Mouse (Mus musculus): ENCODE results near the gene Zzz3. TPM values are rescaled to one million over a fixed set of nuclear protein-coding genes. Genes with fewer than 3 reads are reported as not detected.

Zzz3 gene
- total RNA-seq, 2 experiments from 2014 or later: 29.3 to 30.8 TPM

- no peak for DNase-seq (ENCODE audit: low spot score in 2 of 2)
- intact Hi-C loops (cut with DNase I): no loop called here
Measured at GRCm38 (mm10) chr3:152482182-152482581, 86.9 kb downstream of the Zzz3 start.

- DNase-seq (ENCODE audit: low spot score in 2 of 2): no peak
- intact Hi-C loops (cut with DNase I): no loop called here
Measured at GRCm38 (mm10) chr3:152483800-152484199, 88.5 kb downstream of the Zzz3 start.

GRCm38 (mm10) chr3:152484206-152484605 lies 88.9 kb downstream of the Zzz3 start:
- intact Hi-C loops (cut with DNase I): no loop called here
- peak; percentile 35 to 51 for DNase-seq (ENCODE audit: low spot score in 2 of 2)

GRCm38 (mm10) chr3:152488964-152489363 lies 93.7 kb downstream of the Zzz3 start:
- intact Hi-C loops (cut with DNase I): no loop called here
- DNase-seq (ENCODE audit: low spot score in 2 of 2): no peak

- intact Hi-C loops (cut with DNase I): no loop called here
- no peak for DNase-seq (ENCODE audit: low spot score in 2 of 2)
Measured at GRCm38 (mm10) chr3:152490423-152490822, 95.2 kb downstream of the Zzz3 start.

GRCm38 (mm10) chr3:152492241-152492640 lies 97.0 kb downstream of the Zzz3 start:
- intact Hi-C loops (cut with DNase I): no loop called here
- no peak for DNase-seq (ENCODE audit: low spot score in 2 of 2)

GRCm38 (mm10) chr3:152493813-152494212 lies 98.5 kb downstream of the Zzz3 start:
- DNase-seq (ENCODE audit: low spot score in 2 of 2): no peak
- intact Hi-C loops (cut with DNase I): no loop called here

- no peak for DNase-seq (ENCODE audit: low spot score in 2 of 2)
- intact Hi-C loops (cut with DNase I): no loop called here
Measured at GRCm38 (mm10) chr3:152494667-152495360, 99.5 kb downstream of the Zzz3 start.

GRCm38 (mm10) chr3:152495415-152495898 lies 100.2 kb downstream of the Zzz3 start:
- intact Hi-C loops (cut with DNase I): no loop called here
- no peak for DNase-seq (ENCODE audit: low spot score in 2 of 2)

GRCm38 (mm10) chr3:152497084-152497483 lies 101.8 kb downstream of the Zzz3 start:
- intact Hi-C loops (cut with DNase I): no loop called here
- DNase-seq (ENCODE audit: low spot score in 2 of 2): no peak

GRCm38 (mm10) chr3:152497842-152498241 lies 102.6 kb downstream of the Zzz3 start:
- intact Hi-C loops (cut with DNase I): no loop called here
- no peak for DNase-seq (ENCODE audit: low spot score in 2 of 2)

GRCm38 (mm10) chr3:152498968-152499696 lies 103.9 kb downstream of the Zzz3 start:
- no peak for DNase-seq (ENCODE audit: low spot score in 2 of 2)
- intact Hi-C loops (cut with DNase I): no loop called here

GRCm38 (mm10) chr3:152507900-152508299 lies 112.6 kb downstream of the Zzz3 start:
- no peak for DNase-seq (ENCODE audit: low spot score in 2 of 2)
- intact Hi-C loops (cut with DNase I): no loop called here

GRCm38 (mm10) chr3:152508419-152508993 lies 113.2 kb downstream of the Zzz3 start:
- DNase-seq (ENCODE audit: low spot score in 2 of 2): no peak
- intact Hi-C loops (cut with DNase I): no loop called here

- intact Hi-C loops (cut with DNase I): no loop called here
- no peak for DNase-seq (ENCODE audit: low spot score in 2 of 2)
Measured at GRCm38 (mm10) chr3:152509268-152509667, 114.0 kb downstream of the Zzz3 start.

Other genes with a start within 250 kb of the Zzz3 start
- 1 to 10 TPM; 3.1 to 4.1 TPM for gene Gipc2, start 229.2 kb upstream of the Zzz3 start, total RNA-seq (2021)
- 10 to 100 TPM; 59.0 to 60.4 TPM for gene Dnajb4, start 185.2 kb upstream of the Zzz3 start, total RNA-seq (2021)
- gene Fubp1, start 185.1 kb upstream of the Zzz3 start, total RNA-seq (2021): 100 to 1,000 TPM; 106 to 112 TPM
- gene Nexn, start 129.1 kb upstream of the Zzz3 start, total RNA-seq (2021): 1 to 10 TPM; 1.6 to 1.8 TPM
- gene Miga1, start 55.1 kb upstream of the Zzz3 start, total RNA-seq (2021): 10 to 100 TPM; 82.3 to 83.2 TPM
- 100 to 1,000 TPM; 123 to 127 TPM for gene Usp33, start 49.0 kb upstream of the Zzz3 start, total RNA-seq (2021)

Data from left cerebral cortex, postnatal 14 days (tissue).